Mouse (Mus musculus) limb, embryonic 11.5 days (tissue): ENCODE results near the gene Spint3. TPM values are rescaled to one million over a fixed set of nuclear protein-coding genes. Genes with fewer than 3 reads are reported as not detected.

Experiments used
- ATAC-seq: fragments of 200-750 bp; cut with Nextera tagmentation; 2 replicates; pipeline ENCODE4 v1.8.0; 2017; ENCODE audit warnings: low read depth; ENCODE audit not compliant: insufficient number of reproducible peaks, low FRiP score, low TSS enrichment
- DNase-seq: peaks from one replicate; pipeline ENCODE4 v3.0.0-alpha.2; 2015; ENCODE audit warnings: low spot score
- H3K27ac ChIP-seq: fragments of 300-500 bp; sonication (generic); replicated peaks from 2 replicates; pipeline ENCODE4 v1.5.1; 2014; ENCODE audit warnings: low read depth, mild to moderate bottlenecking, low read length
- H3K27me3 ChIP-seq: fragments of 300-500 bp; sonication (generic); 2 replicates; pipeline ENCODE4 v1.6.1; 2014; ENCODE audit warnings: mild to moderate bottlenecking, low read length, mixed read lengths; ENCODE audit not compliant: control insufficient read depth, insufficient read depth
- H3K36me3 ChIP-seq: fragments of 300-500 bp; sonication (generic); 2 replicates; pipeline ENCODE4 v1.6.1; 2014; ENCODE audit warnings: mild to moderate bottlenecking, low read length, moderate library complexity, mixed read lengths; ENCODE audit not compliant: control insufficient read depth, insufficient read depth
- H3K4me1 ChIP-seq: fragments of 300-500 bp; sonication (generic); 2 replicates; pipeline ENCODE4 v1.6.1; 2014; ENCODE audit warnings: low read length, mixed read lengths; ENCODE audit not compliant: control insufficient read depth, insufficient read depth
- H3K4me2 ChIP-seq: fragments of 300-500 bp; sonication (generic); 2 replicates; pipeline ENCODE4 v1.6.1; 2014; ENCODE audit warnings: low read depth, mild to moderate bottlenecking, moderate library complexity; ENCODE audit not compliant: severe bottlenecking
- H3K4me3 ChIP-seq: fragments of 300-500 bp; sonication (generic); 2 replicates; pipeline ENCODE4 v1.5.1; 2014; ENCODE audit warnings: low read depth, low read length
- H3K9ac ChIP-seq: fragments of 300-500 bp; sonication (generic); 2 replicates; pipeline ENCODE4 v1.6.1; 2014; ENCODE audit warnings: mild to moderate bottlenecking, low read length
- H3K9me3 ChIP-seq: fragments of 300-500 bp; sonication (generic); 2 replicates; pipeline ENCODE4 v1.6.1; 2016; ENCODE audit warnings: low read length; ENCODE audit not compliant: control insufficient read depth
- WGBS: fragments of 180-500 bp; shearing (Covaris S2); extraction: QIAGEN DNeasy Blood & Tissue Kit; methylation state at CpG from one replicate; pipeline ENCODE4 v1.1.7; 2014; 5-methylcytosine and 5-hydroxymethylcytosine counted together
- polyA plus RNA-seq: library from polyadenylated mRNA; unstranded; fragments of >200 nt; fragmentation: Nextera tagmentation; extraction: Ambion mirVana; gene quantifications from 2 replicates; pipeline ENCODE4 v1.2.1, GENCODE M21; 2014

Spint3 gene
- polyA plus RNA-seq, 1 experiment from 2014 or later: not detected

DNA sequence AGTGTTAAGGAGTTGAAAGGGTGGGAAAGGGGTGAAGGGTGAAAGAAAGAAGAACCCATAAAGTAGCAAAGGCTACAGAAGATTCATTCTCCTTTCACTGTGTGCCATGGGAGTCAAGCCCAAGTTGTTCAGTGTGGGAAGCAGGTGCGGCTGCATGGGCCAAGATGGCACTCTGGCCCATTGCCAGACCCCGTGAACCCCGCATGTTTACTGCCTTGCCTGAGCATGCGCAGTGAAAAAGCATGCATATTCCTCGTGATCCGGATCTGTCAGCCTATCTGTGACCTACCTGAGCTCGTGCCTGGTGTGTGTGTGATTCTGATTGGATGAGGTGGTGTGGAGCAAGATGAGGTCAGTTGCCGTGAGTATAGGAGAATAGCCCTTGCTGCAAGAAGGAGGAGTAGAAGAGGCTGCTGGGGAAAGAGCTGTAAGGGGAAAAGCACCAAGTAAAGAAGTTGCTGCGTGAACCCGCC, 49.9 kb downstream of the Spint3 start:
- DNase-seq (no peak), ATAC-seq (no peak)
- 82% methylated on average over 10 of the region's 10 CpGs for WGBS
- Histone ChIP-seq H3K27ac (no peak overlapping the region), H3K9ac (no peak overlapping the region), H3K4me3 (no peak overlapping the region), H3K4me2 (no peak overlapping the region), H3K4me1 (0 out of 2 replicates have a peak, but pooled peaks cover 3% of the 10 kb centered on the region), H3K9me3 (no peaks in the 10 kb centered on the region), H3K36me3 (no peaks in the 10 kb centered on the region), H3K27me3 (no peaks in the 10 kb centered on the region)

DNA sequence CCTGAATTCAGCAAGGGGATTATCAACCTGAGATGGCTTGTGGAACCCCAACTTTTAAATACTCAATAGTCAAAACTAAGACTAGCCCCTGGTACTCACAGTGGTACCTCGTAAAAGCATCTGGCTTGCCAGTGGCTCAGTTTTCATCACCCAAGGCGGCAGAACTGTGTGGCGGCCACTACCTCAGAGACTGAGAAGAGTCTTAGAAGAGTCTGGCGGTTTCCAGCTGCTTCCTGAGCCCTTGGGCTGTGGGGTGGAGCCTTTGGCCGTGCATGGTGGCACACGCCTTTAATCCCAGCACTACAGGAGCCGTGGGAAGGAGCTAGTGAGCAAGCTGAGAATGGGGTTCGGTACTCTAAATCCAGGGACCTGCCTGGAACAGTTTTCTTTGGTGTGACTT, 51.0 kb downstream of the Spint3 start:
- H3K27ac ChIP-seq: no peak overlapping the region
- no peaks in the 10 kb centered on the region for H3K9me3 ChIP-seq
- H3K4me2 ChIP-seq: no peak overlapping the region; the same call in 1 of the 2 replicates
- 25% methylated on average over 8 of the region's 8 CpGs for WGBS
- 0 out of 2 replicates have a peak, but pooled peaks cover 3% of the 10 kb centered on the region for H3K4me1 ChIP-seq
- H3K9ac ChIP-seq: no peak overlapping the region
- no peak overlapping the region for H3K4me3 ChIP-seq
- ATAC-seq: no peak
- no peaks in the 10 kb centered on the region for H3K36me3 ChIP-seq
- DNase-seq: no peak
- no peaks in the 10 kb centered on the region for H3K27me3 ChIP-seq

DNA sequence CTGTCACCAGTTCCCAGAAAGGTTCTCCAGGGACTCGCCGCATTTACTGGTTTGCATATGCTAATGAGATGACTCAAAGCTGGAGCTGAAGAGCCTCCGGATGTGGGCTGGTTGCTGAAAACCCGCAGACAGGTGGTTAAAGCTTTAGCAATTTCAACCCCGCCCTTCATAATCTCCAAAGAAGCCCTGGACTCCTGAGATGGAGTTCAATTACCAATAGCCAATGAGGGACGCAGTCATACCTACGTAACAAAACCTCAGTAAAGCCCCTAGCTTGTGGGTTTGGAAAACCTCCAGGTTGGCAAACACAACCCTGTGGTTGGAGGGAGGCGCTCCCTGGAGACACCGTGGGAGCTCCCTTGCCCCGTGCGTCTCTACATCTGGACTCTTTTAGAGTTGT, 51.4 kb downstream of the Spint3 start:
- 18% methylated on average over 11 of the region's 11 CpGs for WGBS
- ATAC-seq: no peak
- Histone ChIP-seq H3K4me2 (no peak overlapping the region), H3K36me3 (no peaks in the 10 kb centered on the region), H3K9me3 (no peaks in the 10 kb centered on the region), H3K9ac (no peak overlapping the region), H3K4me3 (no peak overlapping the region), H3K4me1 (0 out of 2 replicates have a peak, but pooled peaks cover 3% of the 10 kb centered on the region), H3K27me3 (no peaks in the 10 kb centered on the region), H3K27ac (no peak overlapping the region)
- DNase-seq: no peak

DNA sequence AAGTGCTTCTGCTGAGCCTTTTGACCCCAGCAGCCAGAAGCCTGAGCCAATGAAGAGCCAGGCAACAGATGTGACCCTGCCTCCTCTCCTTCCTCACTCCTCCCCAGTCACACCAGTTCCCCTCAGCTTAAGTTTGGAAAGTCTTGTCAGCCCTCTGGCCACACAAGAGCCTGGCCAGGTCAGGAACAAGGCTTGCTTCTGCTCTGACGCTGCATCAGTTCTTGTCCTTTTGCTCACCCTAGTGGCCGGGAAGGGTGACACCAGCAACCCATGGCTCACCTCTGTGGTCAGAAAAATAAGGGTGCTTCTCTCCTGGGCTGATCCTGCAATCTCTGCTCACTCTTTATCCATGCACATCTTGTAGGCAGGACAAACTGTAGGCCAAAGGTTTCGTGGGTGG, 52.5 kb downstream of the Spint3 start:
- WGBS: 15% methylated on average over 3 of the region's 3 CpGs
- H3K4me2 ChIP-seq: no peak overlapping the region
- no peak overlapping the region for H3K27ac ChIP-seq
- H3K36me3 ChIP-seq: no peaks in the 10 kb centered on the region
- H3K4me1 ChIP-seq: 0 out of 2 replicates have a peak, but pooled peaks cover 3% of the 10 kb centered on the region
- no peaks in the 10 kb centered on the region for H3K27me3 ChIP-seq
- H3K4me3 ChIP-seq: no peak overlapping the region
- no peak overlapping the region for H3K9ac ChIP-seq
- H3K9me3 ChIP-seq: no peaks in the 10 kb centered on the region
- no peak; the same call in 1 of the 2 replicates for ATAC-seq
- peak; percentile 53 for DNase-seq

Other genes with a start within 250 kb of the Spint3 start
- not detected in 2 replicates for gene Svs5, start 240.7 kb downstream of the Spint3 start, polyA plus RNA-seq
- gene Slpi, start 184.4 kb downstream of the Spint3 start, polyA plus RNA-seq: 0.43 and 0.76 TPM in 2 replicates
- 0.04 and 0.16 TPM in 2 replicates for gene Rbpjl, start 170.3 kb downstream of the Spint3 start, polyA plus RNA-seq
- 2.7 and 3.6 TPM in 2 replicates for gene Matn4, start 168.3 kb downstream of the Spint3 start, polyA plus RNA-seq
- gene Sdc4, start 129.6 kb downstream of the Spint3 start, polyA plus RNA-seq: 22.6 and 23.6 TPM in 2 replicates
- gene Sys1, start 116.5 kb downstream of the Spint3 start, polyA plus RNA-seq: 52.6 and 53.6 TPM in 2 replicates
- 2.8 and 3.6 TPM in 2 replicates for gene Gm20458, start 112.5 kb downstream of the Spint3 start, polyA plus RNA-seq
- not detected in 2 replicates for gene Trp53tg5, start 99.7 kb downstream of the Spint3 start, polyA plus RNA-seq
- gene Dbndd2, start 87.4 kb downstream of the Spint3 start, polyA plus RNA-seq: 0.38 and 1.3 TPM in 2 replicates
- 40.4 and 42.2 TPM in 2 replicates for gene Pigt, start 75.9 kb downstream of the Spint3 start, polyA plus RNA-seq
- 38.7 and 38.9 TPM in 2 replicates for gene Wfdc2, start 11.0 kb downstream of the Spint3 start, polyA plus RNA-seq
- gene Wfdc6a, start 12.0 kb upstream of the Spint3 start, polyA plus RNA-seq: not detected in 2 replicates
- gene Eppin, start 20.1 kb upstream of the Spint3 start, polyA plus RNA-seq: not detected in 2 replicates
- gene Wfdc6b, start 40.1 kb upstream of the Spint3 start, polyA plus RNA-seq: not detected in 2 replicates
- gene Wfdc8, start 40.2 kb upstream of the Spint3 start, polyA plus RNA-seq: not detected in 2 replicates
- not detected in 2 replicates for gene Wfdc16, start 65.3 kb upstream of the Spint3 start, polyA plus RNA-seq
- not detected in 2 replicates for gene Wfdc10, start 82.6 kb upstream of the Spint3 start, polyA plus RNA-seq
- gene Wfdc9, start 83.1 kb upstream of the Spint3 start, polyA plus RNA-seq: not detected in 2 replicates
- not detected in 2 replicates for gene Wfdc11, start 100.6 kb upstream of the Spint3 start, polyA plus RNA-seq
- 0.60 TPM in 1 of 2 replicates, not detected in the other for gene Wfdc13, start 111.6 kb upstream of the Spint3 start, polyA plus RNA-seq
- not detected in 2 replicates for gene Spint4, start 125.0 kb upstream of the Spint3 start, polyA plus RNA-seq
- gene Spint5, start 141.8 kb upstream of the Spint3 start, polyA plus RNA-seq: not detected in 2 replicates
- gene Wfdc3, start 172.5 kb upstream of the Spint3 start, polyA plus RNA-seq: 0.55 and 1.0 TPM in 2 replicates
- 87.0 and 96.4 TPM in 2 replicates for gene Dnttip1, start 172.5 kb upstream of the Spint3 start, polyA plus RNA-seq
- 634 and 636 TPM in 2 replicates for gene Ube2c, start 196.4 kb upstream of the Spint3 start, polyA plus RNA-seq
- gene Tnnc2, start 206.5 kb upstream of the Spint3 start, polyA plus RNA-seq: 13.8 and 14.6 TPM in 2 replicates
- 9.9 and 14.6 TPM in 2 replicates for gene Snx21, start 212.4 kb upstream of the Spint3 start, polyA plus RNA-seq
- 12.0 and 12.3 TPM in 2 replicates for gene Acot8, start 231.4 kb upstream of the Spint3 start, polyA plus RNA-seq
- gene Zswim3, start 231.6 kb upstream of the Spint3 start, polyA plus RNA-seq: 11.0 and 11.8 TPM in 2 replicates
- 22.3 and 22.4 TPM in 2 replicates for gene Zswim1, start 249.2 kb upstream of the Spint3 start, polyA plus RNA-seq